Mouse (Mus musculus): ENCODE measurements around the gene Tram2.

The Tram2 gene

DNA sequence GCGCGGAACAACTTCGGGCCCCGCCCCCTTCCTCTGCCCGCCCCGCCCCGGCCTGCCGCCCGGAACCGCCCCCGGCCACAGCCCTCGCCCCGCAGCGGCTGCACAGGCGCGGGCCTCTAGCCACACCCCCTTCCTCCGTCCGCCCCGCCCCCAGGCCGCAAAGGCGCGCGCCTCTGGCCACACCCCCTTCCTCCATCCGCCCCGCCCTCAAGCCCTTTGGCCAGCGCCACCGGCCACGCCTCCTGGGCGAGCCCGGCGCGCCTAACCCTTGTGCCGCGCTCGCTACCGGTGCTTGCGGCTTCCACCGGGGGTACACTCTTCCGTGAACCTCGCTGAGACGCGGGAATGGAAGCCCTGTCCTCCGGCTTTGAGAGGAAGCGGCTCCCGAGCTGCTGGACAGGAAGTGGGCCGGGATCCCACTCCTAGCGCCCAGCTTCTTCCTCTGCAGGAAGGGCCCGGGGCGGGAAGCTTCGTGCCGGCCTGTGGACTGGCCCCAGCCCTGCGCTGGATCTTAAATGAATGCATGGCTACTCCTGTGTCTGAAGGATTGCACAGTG lies at the start of gene Tram2:
Gene Tram2, minus strand, starts transcription at position 13 of the 557 bp plus-strand sequence.
- DNase-seq (ENCODE audit: low read depth, low spot score): peak; percentile 61

DNA sequence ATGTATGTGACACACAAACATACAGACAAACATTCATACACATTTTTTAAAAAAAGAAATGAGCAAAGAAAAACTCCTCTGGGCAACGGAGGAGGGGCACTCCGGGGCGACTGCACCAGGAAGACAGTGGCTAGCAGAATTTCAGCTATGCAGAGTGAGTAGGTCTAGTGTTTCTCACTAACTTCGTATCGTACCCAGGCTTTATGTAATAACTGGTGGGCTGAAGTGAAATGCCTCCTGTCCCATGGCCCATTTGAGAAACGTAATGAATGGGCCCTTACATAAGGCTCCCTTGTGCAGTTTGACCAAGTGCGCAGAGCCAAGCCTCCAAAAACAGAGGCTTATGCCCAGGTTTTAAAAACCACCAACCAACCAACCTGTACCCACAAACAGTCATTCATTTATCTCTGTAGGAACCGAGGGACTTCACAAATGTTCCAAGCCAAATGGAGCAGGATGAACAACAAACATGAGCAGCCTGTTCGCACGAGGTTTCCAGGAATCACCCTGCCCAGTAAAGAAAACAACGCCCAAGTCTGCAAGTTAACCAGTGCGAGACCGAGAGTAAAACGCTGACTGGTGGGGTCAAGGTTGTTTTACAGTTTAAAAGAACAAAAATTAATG lies 45.8 kb upstream of the Tram2 start:
- no peak for DNase-seq (ENCODE audit: low read depth, low spot score)

- no peak for DNase-seq (ENCODE audit: low read depth, low spot score)
Measured at GRCm38 (mm10) chr1:21103784-21104183, 24.8 kb upstream of the Tram2 start.

GRCm38 (mm10) chr1:21101221-21102006 lies 22.4 kb upstream of the Tram2 start:
- no peak for DNase-seq (ENCODE audit: low read depth, low spot score)

- no peak for DNase-seq (ENCODE audit: low read depth, low spot score)
Measured at GRCm38 (mm10) chr1:21100726-21101125, 21.7 kb upstream of the Tram2 start.

DNA sequence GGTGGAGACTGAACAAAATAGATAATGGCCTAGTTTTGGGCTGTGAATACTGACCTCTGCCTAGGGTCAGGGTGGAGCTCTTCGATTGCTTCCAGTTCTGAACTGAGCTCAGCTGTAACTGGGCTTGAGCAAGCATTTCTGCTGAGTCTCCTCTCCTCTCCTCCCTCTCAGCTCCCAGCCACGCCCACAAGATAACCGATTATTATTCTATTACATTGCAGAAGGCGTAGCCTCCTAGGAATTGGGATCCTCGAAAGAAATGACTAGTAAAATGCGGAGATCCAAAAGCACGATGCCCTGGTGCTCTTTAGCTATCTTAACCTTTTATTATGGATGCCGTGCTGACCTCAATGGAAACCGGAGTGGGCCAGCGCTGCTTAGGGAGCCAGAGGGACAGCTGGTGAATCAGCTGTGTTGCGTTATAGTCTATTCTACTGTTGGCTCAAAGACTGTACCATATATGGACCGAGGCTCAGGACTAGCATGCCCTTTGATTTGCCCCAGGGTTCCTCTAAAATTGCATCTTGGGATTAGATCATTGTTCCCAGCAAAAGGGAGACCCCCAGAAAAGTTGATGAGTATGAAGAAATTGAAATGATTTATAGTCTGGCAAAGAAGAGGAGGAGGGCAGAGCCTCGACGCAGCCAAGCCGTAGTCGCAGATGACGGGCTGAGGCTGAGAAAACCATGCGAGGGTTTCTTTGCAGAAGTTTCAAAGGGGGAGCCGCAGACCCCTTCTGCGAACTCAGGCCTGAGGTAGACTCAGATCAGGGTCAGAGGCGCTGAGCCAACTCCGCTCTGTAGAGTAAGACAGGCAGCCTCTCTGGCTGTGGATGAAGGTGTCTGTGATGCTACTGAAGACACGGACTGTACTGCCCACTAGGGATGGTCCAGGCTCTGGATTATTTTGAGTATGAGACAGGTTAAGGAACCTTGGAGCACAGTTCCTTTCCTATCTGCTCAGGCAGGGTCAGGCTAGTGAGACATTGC lies 18.3 kb upstream of the Tram2 start:
- DNase-seq (ENCODE audit: low read depth, low spot score): no peak

GRCm38 (mm10) chr1:21094644-21095215 lies 15.7 kb upstream of the Tram2 start:
- DNase-seq (ENCODE audit: low read depth, low spot score): no peak

DNA sequence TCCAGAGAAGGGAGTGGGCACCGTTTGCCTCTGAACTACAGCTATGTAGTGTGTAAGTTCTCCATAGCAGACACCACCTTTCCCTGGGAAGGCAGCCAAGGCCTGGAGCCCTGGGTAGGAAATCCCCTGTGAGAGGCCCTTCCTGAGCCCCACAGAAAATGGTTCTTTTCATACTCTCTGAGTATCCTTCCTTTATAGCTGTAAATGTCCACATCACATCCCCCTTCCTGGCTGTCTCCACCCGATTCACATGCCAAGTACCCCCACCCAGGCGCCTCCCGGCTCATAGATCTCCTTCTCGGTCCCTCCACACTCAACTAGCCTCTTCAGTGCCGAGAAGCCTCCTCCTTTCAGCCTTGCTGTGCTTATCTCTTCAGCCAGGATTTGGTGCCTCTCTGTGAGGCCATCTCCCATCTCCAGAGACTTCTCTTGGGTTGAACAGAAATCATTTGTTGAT lies 10.7 kb upstream of the Tram2 start:
- DNase-seq (ENCODE audit: low read depth, low spot score): no peak

DNA sequence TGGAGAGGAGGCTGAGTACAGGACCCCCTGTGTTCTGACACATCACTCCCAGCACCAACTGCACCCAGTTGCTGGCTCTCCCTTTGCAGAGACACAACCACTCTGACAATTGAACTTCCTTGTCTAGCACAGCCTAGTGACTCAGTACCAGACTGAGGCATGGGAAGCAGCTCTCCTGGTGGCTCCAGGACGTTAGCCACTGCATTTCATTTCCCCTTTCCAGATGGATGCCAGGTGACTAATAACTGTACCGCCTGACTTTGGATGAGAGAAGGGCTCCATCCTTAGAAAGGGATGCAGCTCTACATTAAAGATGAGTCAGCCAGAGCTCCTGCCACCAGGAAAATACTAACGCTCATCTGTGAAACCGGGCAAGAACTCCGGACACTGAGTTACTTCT lies 7.3 kb upstream of the Tram2 start:
- DNase-seq (ENCODE audit: low read depth, low spot score): no peak

- DNase-seq (ENCODE audit: low read depth, low spot score): no peak
Measured at GRCm38 (mm10) chr1:21084661-21085060, 5.6 kb upstream of the Tram2 start.

GRCm38 (mm10) chr1:21080362-21080761 lies 1.3 kb upstream of the Tram2 start:
- DNase-seq (ENCODE audit: low read depth, low spot score): peak; percentile 45

GRCm38 (mm10) chr1:21078481-21079214 lies 381 bp downstream of the Tram2 start:
- DNase-seq (ENCODE audit: low read depth, low spot score): no peak

DNA sequence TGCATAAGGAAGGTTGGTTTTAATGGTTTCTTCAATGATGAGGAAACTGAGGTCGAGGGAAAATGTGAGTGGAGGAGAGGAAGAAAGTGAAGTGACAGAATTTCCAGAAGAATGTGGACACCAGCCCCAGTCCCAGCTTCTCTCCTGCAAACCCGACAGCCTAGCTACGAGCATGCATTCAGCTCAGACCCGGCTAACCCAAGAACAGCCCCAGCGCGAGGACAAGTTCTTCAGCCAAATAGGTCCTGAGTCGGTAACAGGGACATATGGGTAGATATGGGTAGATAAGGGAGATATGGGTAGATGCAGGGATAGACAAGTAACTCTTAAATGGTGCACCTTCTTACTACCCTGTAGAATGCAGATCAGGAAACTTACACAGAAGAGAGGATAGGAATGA lies 1.4 kb downstream of the Tram2 start:
- DNase-seq (ENCODE audit: low read depth, low spot score): no peak

- DNase-seq (ENCODE audit: low read depth, low spot score): no peak
Measured at GRCm38 (mm10) chr1:21077191-21077590, 1.8 kb downstream of the Tram2 start.

- no peak for DNase-seq (ENCODE audit: low read depth, low spot score)
Measured at GRCm38 (mm10) chr1:21075986-21076495, 3.0 kb downstream of the Tram2 start.

GRCm38 (mm10) chr1:21074231-21074630 lies 4.8 kb downstream of the Tram2 start:
- DNase-seq (ENCODE audit: low read depth, low spot score): no peak

DNA sequence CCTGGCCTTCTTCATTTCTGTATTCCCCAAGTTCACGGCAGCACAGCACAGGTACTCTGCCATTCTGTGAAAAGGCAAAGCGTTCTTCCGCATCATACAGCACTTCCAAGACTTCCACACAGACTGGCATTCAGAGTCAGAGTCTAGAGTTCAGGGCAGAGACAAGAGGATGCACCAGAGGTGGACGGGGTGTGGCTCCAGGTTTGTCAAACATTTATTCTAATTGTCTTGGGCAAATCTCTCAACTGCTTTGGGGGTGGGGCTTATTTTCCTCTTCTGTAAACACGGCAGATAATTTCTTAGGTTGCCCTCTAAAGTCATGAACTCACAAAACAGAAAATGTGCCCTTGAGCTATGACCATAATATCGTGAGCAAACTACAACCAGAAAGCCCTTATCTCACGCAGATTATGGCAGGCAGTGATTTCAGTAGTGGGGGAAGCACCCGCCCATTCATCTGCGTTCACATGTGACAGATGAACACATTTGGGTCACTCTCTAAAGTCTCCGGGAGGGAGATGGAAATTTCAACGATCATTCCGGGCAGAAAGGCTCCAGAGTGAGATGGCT lies 6.1 kb downstream of the Tram2 start:
- DNase-seq (ENCODE audit: low read depth, low spot score): no peak

- no peak for DNase-seq (ENCODE audit: low read depth, low spot score)
Measured at GRCm38 (mm10) chr1:21070658-21071057, 8.4 kb downstream of the Tram2 start.

DNA sequence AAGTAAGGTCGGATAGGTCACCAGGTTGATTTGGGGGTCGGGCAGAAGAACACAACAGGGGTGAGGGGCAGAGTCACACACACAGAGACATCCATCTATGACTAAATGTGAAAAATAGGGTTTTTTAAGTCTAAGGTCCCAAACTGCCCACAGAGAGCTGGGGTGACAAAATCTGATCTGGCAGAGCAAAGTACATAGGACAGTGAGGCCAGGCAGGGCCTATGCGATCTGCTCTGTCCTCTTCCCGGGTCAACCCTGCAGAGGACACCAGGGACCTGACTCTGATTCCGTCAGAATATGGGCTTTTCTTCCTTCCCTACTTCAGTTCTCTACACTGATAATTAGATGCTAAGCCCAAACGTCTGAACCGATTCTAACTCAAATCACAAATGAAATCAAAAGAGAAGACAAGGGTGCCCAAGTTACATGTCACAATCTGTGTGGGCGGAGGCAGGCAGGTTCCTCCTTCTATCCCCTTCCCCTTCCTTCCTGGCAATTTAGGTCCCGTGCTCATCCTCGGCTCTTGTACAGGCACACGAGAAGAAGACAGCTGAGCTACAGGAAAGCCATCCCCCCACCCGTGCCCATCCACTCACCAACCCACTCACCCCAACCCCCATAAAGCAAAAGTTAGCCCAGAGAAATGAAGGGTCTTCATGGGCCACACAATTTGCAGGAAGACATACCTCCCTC lies 9.1 kb downstream of the Tram2 start:
- DNase-seq (ENCODE audit: low read depth, low spot score): no peak

Measured in WW6 (cell line).